Mouse (Mus musculus) heart, embryonic 14.5 days (tissue): Measurements from ENCODE around the gene Med26. TPM values are rescaled to one million over a fixed set of nuclear protein-coding genes. Genes with fewer than 3 reads are reported as not detected.

ENCODE experiments used
- ATAC-seq: fragments of 200-750 bp; cut with Nextera tagmentation; 2 replicates; pipeline ENCODE4 v1.8.0; 2017; ENCODE audit warnings: low read depth, moderate TSS enrichment; ENCODE audit not compliant: insufficient number of reproducible peaks, insufficient read depth, low FRiP score
- H3K27ac ChIP-seq, 2 experiments: fragments of 200-500 bp in 1 of 2; fragments of 300-500 bp in 1 of 2; sonication (generic) in 1 of 2; replicated peaks in 1 of 2; 2 replicates each; pipeline ENCODE4 v1.5.1; 2012 to 2014; ENCODE audit warnings: low read depth in 2 of 2, low read length in 2 of 2, control low read depth in 1 of 2, mild to moderate bottlenecking in 1 of 2, mixed read lengths in 1 of 2; ENCODE audit not compliant: control insufficient read depth in 1 of 2, insufficient read depth in 1 of 2
- H3K27me3 ChIP-seq: fragments of 300-500 bp; sonication (generic); 2 replicates; pipeline ENCODE4 v1.6.1; 2014; ENCODE audit warnings: mild to moderate bottlenecking, low read length, control low read depth; ENCODE audit not compliant: control insufficient read depth, insufficient read depth
- H3K36me3 ChIP-seq: fragments of 300-500 bp; sonication (generic); 2 replicates; pipeline ENCODE4 v1.6.1; 2014; ENCODE audit warnings: mild to moderate bottlenecking, control low read depth, low read length, mixed read lengths; ENCODE audit not compliant: control insufficient read depth, insufficient read depth
- H3K4me1 ChIP-seq, 2 experiments: fragments of 200-500 bp in 1 of 2; fragments of 300-500 bp in 1 of 2; sonication (generic) in 1 of 2; 2 replicates each; pipeline ENCODE4 v1.6.1; 2012 to 2014; ENCODE audit warnings: low read length in 2 of 2, control low read depth in 1 of 2, mixed read lengths in 1 of 2; ENCODE audit not compliant: control insufficient read depth in 2 of 2, insufficient read depth in 2 of 2
- H3K4me2 ChIP-seq: fragments of 300-500 bp; sonication (generic); 2 replicates; pipeline ENCODE4 v1.6.1; 2014; ENCODE audit warnings: mild to moderate bottlenecking, low read length
- H3K4me3 ChIP-seq, 2 experiments: fragments of 200-500 bp in 1 of 2; fragments of 300-500 bp in 1 of 2; sonication (generic) in 1 of 2; 2 replicates each; pipeline ENCODE4 v1.5.1; 2012 to 2014; ENCODE audit warnings: low read length in 2 of 2, mild to moderate bottlenecking in 2 of 2, control low read depth in 1 of 2, low read depth in 1 of 2, moderate library complexity in 1 of 2; ENCODE audit not compliant: control insufficient read depth in 1 of 2, insufficient read depth in 1 of 2
- H3K9ac ChIP-seq: fragments of 300-500 bp; sonication (generic); 2 replicates; pipeline ENCODE4 v1.6.1; 2014; ENCODE audit warnings: mild to moderate bottlenecking, low read length
- H3K9me3 ChIP-seq: fragments of 300-500 bp; sonication (generic); 2 replicates; pipeline ENCODE4 v1.6.1; 2016; ENCODE audit warnings: low read length, control low read depth; ENCODE audit not compliant: control insufficient read depth
- WGBS: fragments of 180-500 bp; shearing (Covaris S2); extraction: QIAGEN DNeasy Blood & Tissue Kit; methylation state at CpG from one replicate; pipeline ENCODE4 v1.1.7; 2014; 5-methylcytosine and 5-hydroxymethylcytosine counted together
- polyA plus RNA-seq: library from polyadenylated mRNA; unstranded; fragments of >200 nt; fragmentation: Nextera tagmentation; extraction: Ambion mirVana; gene quantifications from 2 replicates; pipeline ENCODE4 v1.2.1, GENCODE M21; 2014

The Med26 gene
- polyA plus RNA-seq, 1 experiment from 2014 or later = 7.8 TPM

GRCm38 (mm10) chr8:72507505-72507904 is 40.6 kb downstream of the Med26 start:
- WGBS = 76% methylated on average over 1 of the region's 1 CpGs

GRCm38 (mm10) chr8:72504637-72505314 is 43.3 kb downstream of the Med26 start:
- H3K4me2 ChIP-seq = no peak overlapping the region
- no peak for ATAC-seq
- H3K9me3 ChIP-seq = no peaks in the 10 kb centered on the region
- H3K36me3 ChIP-seq = peaks cover 8% of the 10 kb centered on the region; the same call in 1 of the 2 replicates
- H3K4me1 ChIP-seq = peaks cover 8 to 49% of the 10 kb centered on the region in 2 experiments
- H3K4me3 ChIP-seq = no peak overlapping the region
- H3K9ac ChIP-seq = no peak overlapping the region
- no peaks in the 10 kb centered on the region for H3K27me3 ChIP-seq
- no peak overlapping the region for H3K27ac ChIP-seq

More at GRCm38 (mm10) chr8:72507505-72507904, 40.6 kb downstream of the Med26 start:
- H3K4me2 ChIP-seq = no peak overlapping the region
- no peak overlapping the region for H3K9ac ChIP-seq
- no peak overlapping the region for H3K27ac ChIP-seq
- H3K4me3 ChIP-seq = no peak overlapping the region
- no peaks in the 10 kb centered on the region for H3K9me3 ChIP-seq
- peaks cover 5% of the 10 kb centered on the region; the same call in 1 of the 2 replicates for H3K36me3 ChIP-seq
- no peaks in the 10 kb centered on the region for H3K27me3 ChIP-seq
- no peak for ATAC-seq
- peaks cover 5 to 47% of the 10 kb centered on the region in 2 experiments for H3K4me1 ChIP-seq

DNA sequence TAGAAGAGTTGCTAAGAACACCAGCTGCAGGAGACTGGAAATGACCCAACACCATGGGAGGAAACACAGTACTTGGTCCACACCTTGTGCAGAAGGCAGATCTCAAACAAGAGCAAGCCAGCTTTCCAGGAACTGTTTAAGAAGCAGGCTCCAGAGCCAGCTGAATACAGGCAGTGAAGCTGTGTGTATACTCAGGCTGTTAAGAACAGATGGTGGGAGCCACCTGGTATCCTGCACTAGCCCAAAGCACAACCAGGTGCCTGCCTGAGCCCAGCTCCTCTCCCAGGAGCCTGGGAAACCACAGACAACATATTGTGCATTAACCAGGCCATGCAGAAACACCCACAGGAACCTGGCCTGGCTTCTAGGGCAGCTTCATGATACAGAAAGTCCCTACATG is 43.9 kb downstream of the Med26 start:
- peaks cover 15 to 56% of the 10 kb centered on the region in 2 experiments for H3K4me1 ChIP-seq
- peaks cover 12% of the 10 kb centered on the region; the same call in 1 of the 2 replicates for H3K36me3 ChIP-seq
- no peak for ATAC-seq
- H3K27ac ChIP-seq = no peak overlapping the region
- H3K27me3 ChIP-seq = no peaks in the 10 kb centered on the region
- no peaks in the 10 kb centered on the region for H3K9me3 ChIP-seq
- H3K4me3 ChIP-seq = no peak overlapping the region
- H3K4me2 ChIP-seq = no peak overlapping the region
- H3K9ac ChIP-seq = no peak overlapping the region

DNA sequence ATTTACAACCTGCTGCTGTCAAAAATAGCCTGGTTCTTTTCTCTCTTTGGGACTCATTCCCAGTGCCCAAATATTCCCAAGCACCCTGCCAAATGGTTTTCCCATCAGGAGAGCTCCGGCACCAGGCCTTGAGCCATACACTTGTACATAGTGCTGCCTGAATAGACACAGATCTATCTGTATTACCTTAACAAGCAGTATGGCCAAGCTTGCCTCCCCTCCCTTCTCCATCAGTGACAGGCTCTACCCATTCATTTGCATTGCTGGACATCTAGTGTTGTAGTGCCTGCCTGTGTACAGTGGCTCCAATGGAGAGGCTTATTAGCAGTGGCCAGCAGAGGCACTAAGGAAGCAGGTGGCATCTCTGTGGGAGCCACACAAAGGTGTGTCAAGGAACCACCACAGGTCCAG is 47.5 kb downstream of the Med26 start:
- Histone ChIP-seq H3K36me3 (peaks cover 35% of the 10 kb centered on the region), H3K9ac (peak overlapping the region; percentile 30; the same call in 1 of the 2 replicates), H3K27ac (peak overlapping the region; percentile 80 to 82), H3K9me3 (no peaks in the 10 kb centered on the region), H3K4me1 (peaks cover 16 to 47% of the 10 kb centered on the region in 2 experiments), H3K4me3 (no peak overlapping the region), H3K27me3 (no peaks in the 10 kb centered on the region), H3K4me2 (no peak overlapping the region)
- no peak for ATAC-seq
- WGBS = 71% methylated on average over 1 of the region's 1 CpGs

DNA sequence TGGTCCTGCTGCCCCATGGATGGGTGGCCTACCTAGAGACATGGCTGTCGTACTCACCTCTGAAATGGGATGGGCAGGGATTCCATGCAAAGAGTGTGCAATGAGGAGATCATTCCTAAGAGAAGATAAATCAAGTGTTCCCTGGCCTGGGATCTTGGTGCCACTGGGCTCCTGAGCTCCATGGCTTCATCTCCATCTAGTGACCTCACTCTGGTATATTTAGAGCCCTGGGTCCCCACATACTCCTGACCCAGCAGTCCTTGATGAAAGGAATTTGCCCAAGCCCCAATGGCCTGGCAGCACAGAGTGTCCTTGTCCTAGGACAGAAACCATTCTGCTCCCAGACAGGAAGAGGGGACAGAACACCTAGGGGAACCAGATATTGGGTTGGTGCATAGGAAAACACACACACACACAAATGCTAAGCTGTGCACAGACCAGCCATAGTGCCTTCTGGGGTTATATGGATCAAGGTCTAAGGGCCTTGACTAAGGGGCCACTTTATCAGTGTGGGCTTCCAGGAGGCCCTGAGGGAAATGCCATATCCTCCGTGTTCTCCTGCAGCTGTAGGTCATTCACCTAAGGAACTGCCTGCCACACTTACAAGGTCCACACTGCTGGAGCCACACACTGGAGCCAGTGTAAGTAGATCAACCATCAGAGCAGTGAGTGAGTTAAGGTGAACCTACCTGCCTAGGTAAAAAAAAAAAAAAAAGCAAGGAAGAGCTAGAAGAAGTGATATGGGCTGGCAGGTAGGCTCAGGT is 48.4 kb downstream of the Med26 start:
- Histone ChIP-seq H3K27ac (peak overlapping the region; percentile 80 to 82), H3K9me3 (no peaks in the 10 kb centered on the region), H3K4me1 (peaks cover 16 to 39% of the 10 kb centered on the region in 2 experiments), H3K4me2 (peak overlapping the region; percentile 13), H3K9ac (peak overlapping the region; percentile 30; the same call in 1 of the 2 replicates), H3K4me3 (no peak overlapping the region), H3K27me3 (no peaks in the 10 kb centered on the region), H3K36me3 (peaks cover 43% of the 10 kb centered on the region)
- 45% methylated on average over 2 of the region's 2 CpGs for WGBS
- peak; percentile 29; the same call in 1 of the 2 replicates for ATAC-seq

- 72% methylated on average over 4 of the region's 4 CpGs for WGBS
- H3K36me3 ChIP-seq = peaks cover 45% of the 10 kb centered on the region
- ATAC-seq = no peak
- no peak overlapping the region for H3K4me2 ChIP-seq
- no peak overlapping the region; a peak in 1 of 4 replicates for H3K27ac ChIP-seq
- peaks cover 13 to 33% of the 10 kb centered on the region in 2 experiments for H3K4me1 ChIP-seq
- H3K9ac ChIP-seq = no peak overlapping the region
- no peaks in the 10 kb centered on the region for H3K27me3 ChIP-seq
- H3K4me3 ChIP-seq = no peak overlapping the region
- H3K9me3 ChIP-seq = no peaks in the 10 kb centered on the region
Measured at GRCm38 (mm10) chr8:72498527-72498926, 49.5 kb downstream of the Med26 start.

GRCm38 (mm10) chr8:72497911-72498310 is 50.2 kb downstream of the Med26 start:
- no peaks in the 10 kb centered on the region for H3K27me3 ChIP-seq
- ATAC-seq = no peak
- H3K9ac ChIP-seq = no peak overlapping the region
- no peak overlapping the region for H3K4me3 ChIP-seq
- no peak overlapping the region for H3K4me2 ChIP-seq
- no peak overlapping the region for H3K27ac ChIP-seq
- peaks cover 44% of the 10 kb centered on the region for H3K36me3 ChIP-seq
- 86% methylated on average over 1 of the region's 1 CpGs for WGBS
- peaks cover 15 to 34% of the 10 kb centered on the region in 2 experiments for H3K4me1 ChIP-seq
- H3K9me3 ChIP-seq = no peaks in the 10 kb centered on the region
